Mouse (Mus musculus): ENCODE results near the gene Cyp2s1.

- TF ChIP-seq CTCF (IDR thresholded peaks at IDR 0.05; ENCODE audit: borderline replicate concordance, insufficient read depth, low read depth, low read length) (no peak), POLR2A (IDR thresholded peaks at IDR 0.05; ENCODE audit: borderline replicate concordance, insufficient read depth, low read length) (no peak)
Observed at GRCm38 (mm10) chr7:25784808-25785207, 31.9 kb downstream of the Cyp2s1 start.

Data from cerebellum, adult 2 months (tissue).